Mouse (Mus musculus) cortical plate, adult 2 months (tissue): Measurements from ENCODE around the gene Eepd1. TPM values are rescaled to one million over a fixed set of nuclear protein-coding genes. Genes with fewer than 3 reads are reported as not detected.

Experiments
- H3K27ac ChIP-seq: fragments of 200-500 bp; 2 replicates; pipeline ENCODE4 v1.5.1; 2012; ENCODE audit warnings: low read length, control low read depth, inconsistent platforms; ENCODE audit not compliant: insufficient read depth
- H3K4me1 ChIP-seq: fragments of 200-500 bp; 2 replicates; pipeline ENCODE4 v1.6.1; 2011; ENCODE audit warnings: low read length; ENCODE audit not compliant: control insufficient read depth, insufficient read depth
- H3K4me3 ChIP-seq: fragments of 200-500 bp; 2 replicates; pipeline ENCODE4 v1.5.1; 2011; ENCODE audit warnings: mild to moderate bottlenecking, low read length, control low read depth; ENCODE audit not compliant: insufficient read depth
- CTCF ChIP-seq: fragments of 200-500 bp; IDR thresholded peaks from 2 replicates; pipeline ENCODE4 v1.5.1; 2011; ENCODE audit warnings: mild to moderate bottlenecking, control low read depth, low read length; ENCODE audit not compliant: insufficient read depth; ENCODE audit errors: extremely low read depth
- POLR2A ChIP-seq: fragments of 200-500 bp; IDR thresholded peaks from 2 replicates; pipeline ENCODE4 v1.6.1; 2011; ENCODE audit warnings: mild to moderate bottlenecking, low read length, control low read depth; ENCODE audit not compliant: insufficient read depth; ENCODE audit errors: extremely low read depth
- polyA plus RNA-seq: library from polyadenylated mRNA; depleted of rRNA; stranded (reverse); fragments of >200 nt; gene quantifications from 2 replicates; pipeline ENCODE4 v1.2.3, GENCODE M21; 2012; rRNA removed

Gene Eepd1
- polyA plus RNA-seq, 1 experiment: 14.2 TPM

- peak; percentile 68 for TF ChIP-seq CTCF
- no peak for TF ChIP-seq POLR2A
- Histone ChIP-seq H3K4me3 (no peak overlapping the region), H3K27ac (no peak overlapping the region), H3K4me1 (peaks cover 4% of the 10 kb centered on the region; the same call in 1 of the 2 replicates)
Observed at GRCm38 (mm10) chr9:25591390-25592354, 110.3 kb downstream of the Eepd1 start.

- Histone ChIP-seq H3K27ac (no peak overlapping the region), H3K4me1 (peaks cover 4% of the 10 kb centered on the region; the same call in 1 of the 2 replicates), H3K4me3 (no peak overlapping the region)
- TF ChIP-seq CTCF (no peak), POLR2A (no peak)
Observed at GRCm38 (mm10) chr9:25592355-25592955, 111.1 kb downstream of the Eepd1 start.

GRCm38 (mm10) chr9:25624744-25625143 lies 143.4 kb downstream of the Eepd1 start:
- H3K4me3 ChIP-seq: no peak overlapping the region
- TF ChIP-seq CTCF (no peak), POLR2A (no peak)
- no peaks in the 10 kb centered on the region for H3K4me1 ChIP-seq
- H3K27ac ChIP-seq: no peak overlapping the region

GRCm38 (mm10) chr9:25629531-25630099 lies 148.3 kb downstream of the Eepd1 start:
- Histone ChIP-seq H3K4me1 (no peaks in the 10 kb centered on the region), H3K4me3 (no peak overlapping the region), H3K27ac (no peak overlapping the region)
- no peak for TF ChIP-seq CTCF
- no peak for TF ChIP-seq POLR2A

Other genes starting within 250 kb of the Eepd1 start
- 312 and 335 TPM in 2 replicates for gene Sept7, start 229.1 kb upstream of the Eepd1 start, polyA plus RNA-seq